Mouse (Mus musculus) E14TG2a.4 (cell line): ENCODE data around the gene Fam135a.
A peak's percentile ranks its signal among the peaks of the same experiment; 100 is the strongest.

Experiments
- H3K27me3 ChIP-seq: 2 replicates; pipeline ENCODE4 v1.6.1; 2014; ENCODE audit warnings: low read length, control low read depth; ENCODE audit not compliant: insufficient read depth
- H3K36me3 ChIP-seq: 2 replicates; pipeline ENCODE4 v1.6.1; 2014; ENCODE audit warnings: low read length, control low read depth; ENCODE audit not compliant: insufficient read depth
- H3K4me1 ChIP-seq: replicated peaks from 2 replicates; pipeline ENCODE4 v1.6.1; 2014; ENCODE audit warnings: low read depth, low read length, control low read depth
- H3K4me3 ChIP-seq: replicated peaks from 2 replicates; pipeline ENCODE4 v1.5.1; 2014; ENCODE audit warnings: mild to moderate bottlenecking, low read length
- H3K9me3 ChIP-seq: 2 replicates; pipeline ENCODE4 v1.6.1; 2014; ENCODE audit warnings: low read length, control low read depth
- CTCF ChIP-seq: conservative IDR thresholded peaks from 2 replicates; pipeline ENCODE4 v1.5.1; 2014; ENCODE audit warnings: low read length
- NANOG ChIP-seq: IDR thresholded peaks from 2 replicates; pipeline ENCODE4 v1.6.1; 2014; ENCODE audit warnings: borderline replicate concordance, low read length, mixed read lengths
- POU5F1 ChIP-seq: IDR thresholded peaks from 2 replicates; pipeline ENCODE4 v1.6.1; 2014; ENCODE audit warnings: low read length, borderline replicate concordance

Gene Fam135a

GRCm38 (mm10) chr1:24122582-24122981 is 22.4 kb upstream of the Fam135a start:
- no peaks in the 10 kb centered on the region for H3K36me3 ChIP-seq
- no peak overlapping the region for H3K4me3 ChIP-seq
- H3K9me3 ChIP-seq = no peaks in the 10 kb centered on the region
- H3K4me1 ChIP-seq = no peaks in the 10 kb centered on the region
- H3K27me3 ChIP-seq = no peaks in the 10 kb centered on the region
- TF ChIP-seq CTCF (no peak), POU5F1 (no peak), NANOG (no peak)

DNA sequence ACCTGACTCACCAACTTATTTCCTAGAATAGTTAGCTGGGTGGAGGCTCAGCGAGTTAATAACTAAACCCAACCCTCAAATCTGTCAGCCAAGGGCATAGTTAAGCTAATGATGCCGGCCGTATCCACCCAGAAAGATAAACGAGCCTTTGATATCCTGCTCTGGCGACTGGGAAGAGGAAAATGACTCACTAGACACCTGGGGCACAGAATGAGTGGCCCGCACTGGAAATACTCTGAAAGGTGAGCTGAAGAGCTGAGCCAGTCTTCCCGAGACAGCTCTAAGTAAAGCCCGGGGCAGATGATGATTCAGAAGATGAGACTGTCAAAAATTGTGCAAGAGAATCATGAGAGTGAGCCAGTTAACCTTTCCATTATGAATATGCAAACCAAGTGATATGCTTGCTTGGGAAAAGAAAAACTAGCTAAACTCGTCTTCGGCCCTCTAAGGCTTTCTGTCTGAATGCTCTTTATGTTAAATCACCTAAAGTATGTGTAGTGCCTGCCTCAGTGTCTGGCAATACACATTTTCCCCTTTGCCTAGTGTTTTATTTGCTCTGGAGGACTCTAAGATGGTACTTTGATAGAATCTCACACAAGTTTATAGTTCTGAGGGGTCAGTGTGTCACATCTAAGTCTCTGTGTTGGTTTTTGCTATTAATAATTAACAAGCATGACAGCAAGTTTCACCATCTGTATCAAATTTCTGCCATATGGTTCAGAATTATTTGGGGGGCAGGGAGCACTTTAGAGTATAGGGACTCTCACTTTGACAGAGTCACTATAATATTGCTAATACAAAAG is 8.0 kb upstream of the Fam135a start:
- Histone ChIP-seq H3K4me3 (no peak overlapping the region), H3K9me3 (no peaks in the 10 kb centered on the region), H3K27me3 (0 out of 2 replicates have a peak, but pooled peaks cover 6% of the 10 kb centered on the region), H3K36me3 (no peaks in the 10 kb centered on the region), H3K4me1 (no peaks in the 10 kb centered on the region)
- no peak for TF ChIP-seq CTCF
- TF ChIP-seq NANOG = no peak
- no peak for TF ChIP-seq POU5F1

- TF ChIP-seq NANOG = no peak
- TF ChIP-seq POU5F1 = no peak
- no peak for TF ChIP-seq CTCF
- Histone ChIP-seq H3K9me3 (no peaks in the 10 kb centered on the region), H3K4me1 (no peaks in the 10 kb centered on the region), H3K36me3 (no peaks in the 10 kb centered on the region), H3K4me3 (no peak overlapping the region), H3K27me3 (peaks cover 9% of the 10 kb centered on the region; the same call in 1 of the 2 replicates)
Measured at GRCm38 (mm10) chr1:24107378-24107777, 7.2 kb upstream of the Fam135a start.

DNA sequence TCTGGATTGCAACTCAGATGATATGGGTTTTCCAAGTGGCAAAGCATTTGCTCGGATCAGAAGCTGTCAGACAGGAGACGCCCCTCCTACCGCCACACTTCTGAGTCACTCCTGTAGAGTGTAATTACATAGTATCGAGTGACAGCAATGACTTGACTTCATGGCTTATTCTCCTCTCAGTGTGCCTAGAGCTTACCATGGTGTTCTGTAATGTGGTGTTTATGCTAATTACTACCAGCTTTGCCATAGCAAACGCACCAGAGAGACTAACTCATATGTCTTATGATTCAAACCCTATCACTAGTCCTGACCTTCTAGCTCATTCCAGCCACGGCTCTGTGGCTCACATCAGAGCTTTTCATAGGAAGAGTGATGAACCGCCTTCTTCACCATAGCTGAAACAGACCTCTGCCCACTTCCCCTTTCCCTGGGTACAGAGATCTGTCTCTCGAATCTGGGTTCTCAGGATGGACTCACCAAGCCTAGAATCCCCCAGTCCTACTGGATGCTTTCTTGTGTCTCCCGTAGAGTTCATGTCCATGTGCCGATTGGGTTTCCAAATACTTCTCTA is 2.5 kb upstream of the Fam135a start:
- Histone ChIP-seq H3K36me3 (no peaks in the 10 kb centered on the region), H3K4me1 (peaks cover 5% of the 10 kb centered on the region; the same call in 1 of the 2 replicates), H3K4me3 (no peak overlapping the region), H3K9me3 (no peaks in the 10 kb centered on the region), H3K27me3 (peaks cover 25% of the 10 kb centered on the region)
- TF ChIP-seq NANOG (no peak), CTCF (no peak), POU5F1 (no peak)

DNA sequence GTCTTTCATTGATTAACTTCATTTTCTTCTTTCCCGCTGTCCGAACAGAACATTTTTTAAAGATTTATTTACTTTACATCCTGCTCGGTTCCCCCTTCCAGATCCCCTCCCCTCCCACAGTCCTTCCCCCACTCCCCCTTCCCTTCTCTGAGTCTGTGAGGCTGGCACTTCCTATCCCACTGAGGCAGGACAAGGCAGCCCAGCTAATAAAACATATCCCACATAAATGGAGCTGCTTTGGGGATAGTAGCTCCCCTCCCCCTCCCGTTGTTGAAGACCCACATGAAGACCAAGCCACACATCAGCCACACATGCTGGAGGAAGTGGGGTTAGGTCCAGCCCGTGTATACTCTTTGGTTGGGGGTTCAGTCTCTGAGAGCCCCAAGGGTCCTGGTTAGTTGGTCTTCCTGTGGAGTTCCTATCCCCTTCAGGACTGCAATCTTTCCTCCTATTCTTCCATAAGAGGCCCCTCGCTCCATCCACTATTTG is 773 bp upstream of the Fam135a start:
- peak overlapping the region; percentile 73 for H3K4me3 ChIP-seq
- H3K4me1 ChIP-seq = peaks cover 5% of the 10 kb centered on the region; the same call in 1 of the 2 replicates
- peaks cover 31% of the 10 kb centered on the region for H3K27me3 ChIP-seq
- H3K9me3 ChIP-seq = no peaks in the 10 kb centered on the region
- H3K36me3 ChIP-seq = no peaks in the 10 kb centered on the region
- TF ChIP-seq NANOG (no peak), CTCF (no peak), POU5F1 (no peak)

- H3K36me3 ChIP-seq = no peaks in the 10 kb centered on the region
- peaks cover 5% of the 10 kb centered on the region; the same call in 1 of the 2 replicates for H3K4me1 ChIP-seq
- TF ChIP-seq CTCF (no peak), POU5F1 (no peak), NANOG (no peak)
Measured at GRCm38 (mm10) chr1:24099541-24099925, 608 bp downstream of the Fam135a start.

DNA sequence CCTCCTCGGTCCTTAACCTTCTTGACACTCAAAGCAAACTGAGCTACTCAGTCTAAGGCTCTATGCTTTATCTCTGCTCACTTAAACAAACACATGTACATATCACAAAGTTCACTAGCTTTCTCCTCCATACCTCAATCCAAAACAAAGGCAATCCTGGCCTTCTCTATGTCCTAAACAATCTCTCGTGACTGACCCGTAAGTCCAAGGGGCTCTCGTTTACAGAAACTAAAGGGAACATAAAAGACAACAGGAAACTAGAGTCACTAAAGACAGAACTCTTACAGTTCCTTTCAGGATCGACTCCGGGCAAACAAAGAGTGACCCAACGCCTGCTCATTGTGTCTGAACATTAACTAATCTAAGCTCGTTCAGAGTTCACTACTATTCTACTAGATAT is 2.6 kb downstream of the Fam135a start:
- TF ChIP-seq CTCF (no peak), POU5F1 (no peak), NANOG (no peak)
- H3K36me3 ChIP-seq = no peaks in the 10 kb centered on the region
- H3K4me1 ChIP-seq = peaks cover 8% of the 10 kb centered on the region; the same call in 1 of the 2 replicates
- H3K4me3 ChIP-seq = no peak overlapping the region
- H3K27me3 ChIP-seq = peaks cover 34% of the 10 kb centered on the region
- H3K9me3 ChIP-seq = no peaks in the 10 kb centered on the region

More at GRCm38 (mm10) chr1:24099541-24099925, 608 bp downstream of the Fam135a start:
- peaks cover 33% of the 10 kb centered on the region for H3K27me3 ChIP-seq
- peak overlapping the region; percentile 96 for H3K4me3 ChIP-seq
- no peaks in the 10 kb centered on the region for H3K9me3 ChIP-seq

- Histone ChIP-seq H3K27me3 (peaks cover 25% of the 10 kb centered on the region), H3K4me1 (peaks cover 4% of the 10 kb centered on the region; the same call in 1 of the 2 replicates), H3K9me3 (no peaks in the 10 kb centered on the region), H3K36me3 (no peaks in the 10 kb centered on the region), H3K4me3 (no peak overlapping the region)
- TF ChIP-seq NANOG = no peak
- TF ChIP-seq POU5F1 = no peak
- TF ChIP-seq CTCF = no peak
Measured at GRCm38 (mm10) chr1:24092414-24092813, 7.7 kb downstream of the Fam135a start.
